Mouse (Mus musculus) ES-Bruce4 (cell line): ENCODE results near the gene Ntrk3.

Experiments used
- CTCF ChIP-seq: IDR thresholded peaks from one replicate; pipeline ENCODE4 v1.8.1; 2011; ENCODE audit warnings: low read depth, low read length
- POLR2A ChIP-seq: IDR thresholded peaks from one replicate; pipeline ENCODE4 v1.8.1; 2011; ENCODE audit warnings: low read length; ENCODE audit not compliant: insufficient read depth

DNA sequence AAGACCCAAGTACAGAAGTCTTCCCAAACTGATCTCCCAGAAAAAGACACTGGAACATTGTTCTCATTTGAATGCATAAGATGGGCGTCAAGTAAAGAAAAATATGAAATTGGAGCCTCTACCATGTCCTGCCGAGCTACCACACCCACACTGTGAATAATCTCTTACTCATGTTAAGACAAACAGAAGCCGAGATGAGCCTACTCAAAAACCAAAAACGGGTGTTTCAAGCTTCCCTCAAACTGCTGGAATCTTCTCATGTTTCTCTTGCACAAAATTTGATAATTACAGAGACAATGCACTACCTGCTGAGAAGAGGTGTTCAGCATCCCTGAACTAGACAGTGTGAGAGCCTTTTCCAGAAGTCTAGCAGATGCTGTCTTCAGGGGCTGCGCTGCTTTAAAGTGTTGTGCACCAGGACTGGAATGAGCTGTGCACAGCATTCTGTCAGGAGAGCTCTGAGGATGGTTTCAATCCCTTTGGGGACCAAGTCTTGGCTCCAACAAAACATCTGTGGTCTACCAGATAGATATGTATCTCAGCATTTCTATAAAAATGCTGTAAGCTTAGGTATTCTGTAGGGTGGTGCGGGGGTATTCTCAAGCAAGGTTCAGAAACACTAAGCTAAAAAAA is 69.7 kb downstream of the Ntrk3 start:
- TF ChIP-seq CTCF (no peak), POLR2A (no peak)
